Mouse (Mus musculus): ENCODE measurements around the gene Tmem63c. TPM values are rescaled to one million over a fixed set of nuclear protein-coding genes. Genes with fewer than 3 reads are reported as not detected.

The Tmem63c gene
- polyA plus RNA-seq (2015; fragmentation: Nextera tagmentation; extraction: Ambion mirVana), result 0.17 TPM in 1 of 2 replicates, not detected in the other

- no peak for ATAC-seq (ENCODE audit: insufficient number of reproducible peaks, insufficient read depth, low FRiP score, low TSS enrichment, low read depth)
- no peak within 1 kb of the TSS for H3K27ac ChIP-seq
- no peak within 1 kb of the TSS for H3K4me2 ChIP-seq
- H3K4me3 ChIP-seq, result no peak within 1 kb of the TSS
- no peaks in the 10 kb centered on the region for H3K4me1 ChIP-seq
- 74% methylated on average over 6 of the region's 6 CpGs for WGBS
- H3K36me3 ChIP-seq, result no peaks in the 10 kb centered on the region
- no peak within 1 kb of the TSS for H3K9ac ChIP-seq
- H3K9me3 ChIP-seq, result no peaks in the 10 kb centered on the region
- peaks cover 19% of the 10 kb centered on the region for H3K27me3 ChIP-seq
Measured at GRCm38 (mm10) chr12:87021040-87021439, at the start of gene Tmem63c. Gene Tmem63c (plus strand): TSS chr12:87021340.

- WGBS, result 32% methylated on average over 7 of the region's 7 CpGs
- Histone ChIP-seq H3K9ac (no peak overlapping the region), H3K4me2 (no peak overlapping the region), H3K4me1 (peaks cover 30% of the 10 kb centered on the region), H3K9me3 (no peaks in the 10 kb centered on the region), H3K27me3 (peaks cover 24% of the 10 kb centered on the region; the same call in 1 of the 2 replicates), H3K27ac (no peak overlapping the region), H3K36me3 (no peaks in the 10 kb centered on the region), H3K4me3 (no peak overlapping the region)
- ATAC-seq (ENCODE audit: insufficient number of reproducible peaks, insufficient read depth, low FRiP score, low TSS enrichment, low read depth), result peak; percentile 46; the same call in 1 of the 2 replicates
Measured at GRCm38 (mm10) chr12:86973216-86973615, 47.9 kb upstream of the Tmem63c start.

- no peak for ATAC-seq (ENCODE audit: insufficient number of reproducible peaks, insufficient read depth, low FRiP score, low TSS enrichment, low read depth)
- WGBS, result 37% methylated on average over 8 of the region's 8 CpGs
Measured at GRCm38 (mm10) chr12:86973706-86974105, 47.4 kb upstream of the Tmem63c start.

GRCm38 (mm10) chr12:86974387-86975288, 46.5 kb upstream of the Tmem63c start:
- peak overlapping the region; percentile 23 for H3K4me3 ChIP-seq
- H3K4me2 ChIP-seq, result peak overlapping the region; percentile 57
- peaks cover 32% of the 10 kb centered on the region for H3K27me3 ChIP-seq
- no peak overlapping the region for H3K27ac ChIP-seq
- no peaks in the 10 kb centered on the region for H3K9me3 ChIP-seq
- no peaks in the 10 kb centered on the region for H3K36me3 ChIP-seq
- H3K4me1 ChIP-seq, result peaks cover 30% of the 10 kb centered on the region
- ATAC-seq (ENCODE audit: insufficient number of reproducible peaks, insufficient read depth, low FRiP score, low TSS enrichment, low read depth), result 0 out of 2 replicates have a peak, but pooled peaks have one; percentile 21
- 7% methylated on average over 40 of the region's 40 CpGs for WGBS
- H3K9ac ChIP-seq, result peak overlapping the region; percentile 37; the same call in 1 of the 2 replicates

More at GRCm38 (mm10) chr12:86973706-86974105, 47.4 kb upstream of the Tmem63c start:
- Histone ChIP-seq H3K27ac (no peak overlapping the region), H3K27me3 (peaks cover 28% of the 10 kb centered on the region; the same call in 1 of the 2 replicates), H3K9ac (no peak overlapping the region), H3K36me3 (no peaks in the 10 kb centered on the region), H3K4me3 (no peak overlapping the region), H3K4me2 (no peak overlapping the region), H3K4me1 (peaks cover 30% of the 10 kb centered on the region), H3K9me3 (no peaks in the 10 kb centered on the region)

GRCm38 (mm10) chr12:86975761-86976160, 45.4 kb upstream of the Tmem63c start:
- no peak for ATAC-seq (ENCODE audit: insufficient number of reproducible peaks, insufficient read depth, low FRiP score, low TSS enrichment, low read depth)
- WGBS, result 53% methylated on average over 10 of the region's 10 CpGs
- H3K27me3 ChIP-seq, result peaks cover 43% of the 10 kb centered on the region
- H3K9me3 ChIP-seq, result no peaks in the 10 kb centered on the region
- no peak overlapping the region for H3K27ac ChIP-seq
- H3K4me3 ChIP-seq, result no peak overlapping the region
- H3K36me3 ChIP-seq, result no peaks in the 10 kb centered on the region
- H3K9ac ChIP-seq, result no peak overlapping the region
- peaks cover 30% of the 10 kb centered on the region for H3K4me1 ChIP-seq
- H3K4me2 ChIP-seq, result no peak overlapping the region

GRCm38 (mm10) chr12:86976511-86977168, 44.5 kb upstream of the Tmem63c start:
- Histone ChIP-seq H3K4me1 (peaks cover 30% of the 10 kb centered on the region), H3K9ac (no peak overlapping the region), H3K4me2 (no peak overlapping the region), H3K27ac (no peak overlapping the region), H3K4me3 (no peak overlapping the region), H3K27me3 (peaks cover 52% of the 10 kb centered on the region), H3K36me3 (no peaks in the 10 kb centered on the region), H3K9me3 (no peaks in the 10 kb centered on the region)
- ATAC-seq (ENCODE audit: insufficient number of reproducible peaks, insufficient read depth, low FRiP score, low TSS enrichment, low read depth), result no peak
- 52% methylated on average over 6 of the region's 6 CpGs for WGBS

- no peaks in the 10 kb centered on the region for H3K9me3 ChIP-seq
- H3K27ac ChIP-seq, result no peak overlapping the region
- H3K36me3 ChIP-seq, result no peaks in the 10 kb centered on the region
- H3K4me1 ChIP-seq, result peaks cover 29% of the 10 kb centered on the region
- H3K9ac ChIP-seq, result no peak overlapping the region
- ATAC-seq (ENCODE audit: insufficient number of reproducible peaks, insufficient read depth, low FRiP score, low TSS enrichment, low read depth), result no peak
- no peak overlapping the region for H3K4me2 ChIP-seq
- peaks cover 63% of the 10 kb centered on the region for H3K27me3 ChIP-seq
- WGBS, result 34% methylated on average over 15 of the region's 15 CpGs
- no peak overlapping the region for H3K4me3 ChIP-seq
Measured at GRCm38 (mm10) chr12:86977833-86978232, 43.3 kb upstream of the Tmem63c start.

GRCm38 (mm10) chr12:86981180-86981579, 40.0 kb upstream of the Tmem63c start:
- H3K27ac ChIP-seq, result no peak overlapping the region
- no peaks in the 10 kb centered on the region for H3K9me3 ChIP-seq
- peaks cover 84% of the 10 kb centered on the region for H3K27me3 ChIP-seq
- no peak overlapping the region for H3K4me2 ChIP-seq
- no peaks in the 10 kb centered on the region for H3K36me3 ChIP-seq
- H3K4me3 ChIP-seq, result no peak overlapping the region
- 29% methylated on average over 9 of the region's 9 CpGs for WGBS
- H3K4me1 ChIP-seq, result peaks cover 9% of the 10 kb centered on the region; the same call in 1 of the 2 replicates
- no peak for ATAC-seq (ENCODE audit: insufficient number of reproducible peaks, insufficient read depth, low FRiP score, low TSS enrichment, low read depth)
- no peak overlapping the region for H3K9ac ChIP-seq

- Histone ChIP-seq H3K27me3 (peaks cover 93% of the 10 kb centered on the region), H3K4me3 (no peak overlapping the region), H3K27ac (no peak overlapping the region), H3K4me1 (peaks cover 9% of the 10 kb centered on the region; the same call in 1 of the 2 replicates), H3K9ac (no peak overlapping the region), H3K4me2 (peak overlapping the region; percentile 37), H3K9me3 (no peaks in the 10 kb centered on the region), H3K36me3 (no peaks in the 10 kb centered on the region)
- WGBS, result 3% methylated on average over 28 of the region's 28 CpGs
- no peak for ATAC-seq (ENCODE audit: insufficient number of reproducible peaks, insufficient read depth, low FRiP score, low TSS enrichment, low read depth)
Measured at GRCm38 (mm10) chr12:86983470-86984193, 37.5 kb upstream of the Tmem63c start.

GRCm38 (mm10) chr12:86984194-86984555, 37.0 kb upstream of the Tmem63c start:
- no peak overlapping the region for H3K4me2 ChIP-seq
- ATAC-seq (ENCODE audit: insufficient number of reproducible peaks, insufficient read depth, low FRiP score, low TSS enrichment, low read depth), result no peak
- H3K27me3 ChIP-seq, result peaks cover 94% of the 10 kb centered on the region
- H3K9ac ChIP-seq, result no peak overlapping the region
- H3K9me3 ChIP-seq, result no peaks in the 10 kb centered on the region
- no peak overlapping the region for H3K27ac ChIP-seq
- peaks cover 9% of the 10 kb centered on the region; the same call in 1 of the 2 replicates for H3K4me1 ChIP-seq
- WGBS, result 8% methylated on average over 6 of the region's 6 CpGs
- no peak overlapping the region for H3K4me3 ChIP-seq
- H3K36me3 ChIP-seq, result no peaks in the 10 kb centered on the region

- no peak for ATAC-seq (ENCODE audit: insufficient number of reproducible peaks, insufficient read depth, low FRiP score, low TSS enrichment, low read depth)
Measured at GRCm38 (mm10) chr12:86986562-86986961, 34.6 kb upstream of the Tmem63c start.

More at GRCm38 (mm10) chr12:86986562-86986961, 34.6 kb upstream of the Tmem63c start:
- no peaks in the 10 kb centered on the region for H3K36me3 ChIP-seq
- 68% methylated on average over 4 of the region's 4 CpGs for WGBS
- no peak overlapping the region for H3K4me2 ChIP-seq
- H3K9ac ChIP-seq, result no peak overlapping the region
- no peak overlapping the region for H3K4me3 ChIP-seq
- H3K27ac ChIP-seq, result no peak overlapping the region
- H3K9me3 ChIP-seq, result no peaks in the 10 kb centered on the region
- peaks cover 21% of the 10 kb centered on the region for H3K4me1 ChIP-seq
- H3K27me3 ChIP-seq, result peaks cover 98% of the 10 kb centered on the region
